Mouse (Mus musculus) A20 (cell line): Measurements from ENCODE around the gene Slc16a12.
A peak's percentile ranks its signal among the peaks of the same experiment; 100 is the strongest.
"Not testable (repeated sequence)": the region's sequence is repeated elsewhere in the genome, so short reads cannot be mapped to it uniquely, and the experiment has no call there.

Experiments used
- DNase-seq: peaks from one replicate; pipeline ENCODE4 v3.0.0-alpha.2; 2011; ENCODE audit warnings: low read depth, low spot score

The Slc16a12 gene

DNA sequence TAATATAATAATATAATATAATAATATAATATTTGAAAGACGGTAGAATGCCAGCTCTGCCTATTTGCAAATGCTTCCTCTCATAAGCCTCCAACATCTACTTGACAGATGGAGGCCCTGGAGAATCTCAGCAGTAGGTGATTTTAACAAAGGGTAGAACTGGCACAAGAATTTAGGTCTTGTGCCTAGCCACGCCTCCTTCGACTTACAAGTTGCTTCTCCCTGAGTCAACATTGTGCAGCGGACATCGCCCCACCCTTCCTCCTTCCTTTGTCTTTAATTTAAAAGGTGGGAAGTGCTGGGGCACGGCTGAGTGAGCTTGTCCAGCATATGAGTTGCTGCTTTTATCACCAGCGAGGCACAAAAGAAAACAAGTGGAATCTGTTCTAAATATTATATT, 73.6 kb downstream of the Slc16a12 start:
- no peak for DNase-seq

DNA sequence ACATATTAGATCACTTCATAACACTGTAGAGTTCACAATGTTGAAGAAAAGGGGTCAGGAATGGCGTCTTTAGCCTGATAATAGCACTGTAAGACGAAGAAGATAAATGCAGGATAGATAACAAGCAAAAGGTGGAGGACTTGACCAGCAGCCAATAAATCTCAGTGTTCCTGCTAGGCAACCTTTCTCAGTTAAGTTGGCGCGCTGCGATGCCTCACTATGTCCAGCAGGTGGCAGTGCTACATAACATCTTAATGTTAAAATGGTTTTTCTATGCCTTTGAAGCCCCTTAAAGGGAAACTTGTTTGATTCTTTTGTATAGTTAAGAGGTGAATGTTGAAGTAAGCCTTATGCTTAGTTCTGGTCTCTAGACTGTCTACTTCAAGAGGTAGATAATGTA, 81.0 kb downstream of the Slc16a12 start:
- peak; percentile 70 for DNase-seq

GRCm38 (mm10) chr19:34662740-34663139, 84.3 kb downstream of the Slc16a12 start:
- no peak for DNase-seq

- peak; percentile 78 for DNase-seq
Observed at GRCm38 (mm10) chr19:34662067-34662507, 85.0 kb downstream of the Slc16a12 start.

DNA sequence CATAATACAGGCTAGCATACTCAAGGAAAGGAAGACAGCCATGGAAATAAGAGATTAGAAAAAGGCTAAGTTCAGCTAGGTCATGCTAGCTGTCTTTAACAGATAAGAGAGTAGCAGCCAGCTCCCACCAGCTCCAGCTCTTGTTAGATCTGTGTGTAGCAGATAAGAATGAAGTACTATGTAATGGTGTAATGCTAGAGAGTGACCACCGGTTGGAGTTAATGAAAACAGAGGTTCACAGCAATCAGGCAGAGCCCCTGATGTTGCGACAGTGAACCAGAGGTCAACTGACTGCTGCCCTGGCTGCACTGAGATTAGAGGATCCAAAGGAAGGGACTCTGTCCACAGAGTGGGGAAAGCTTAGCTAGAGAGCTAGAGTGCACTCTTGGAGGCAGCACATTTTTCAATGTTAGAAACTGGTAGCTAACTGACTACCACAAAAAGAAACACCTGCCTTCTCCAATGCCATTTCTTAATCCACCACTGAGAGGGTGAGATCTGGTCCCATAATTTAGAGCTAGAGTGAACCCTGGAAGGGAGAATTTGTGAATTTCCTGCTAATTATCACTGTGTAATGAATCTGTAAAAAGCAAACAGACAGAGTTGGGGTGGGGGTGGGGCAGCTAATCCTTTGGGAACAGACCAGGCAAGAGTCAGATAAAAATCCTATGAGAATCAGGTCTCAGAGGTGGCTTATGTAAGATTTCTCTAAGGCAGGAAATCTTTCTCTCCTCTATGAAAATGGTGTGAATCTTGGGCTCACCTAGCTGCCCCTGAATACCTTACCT, 90.4 kb downstream of the Slc16a12 start:
- no peak for DNase-seq

- DNase-seq: no peak
Observed at GRCm38 (mm10) chr19:34655227-34655805, 91.8 kb downstream of the Slc16a12 start.

DNA sequence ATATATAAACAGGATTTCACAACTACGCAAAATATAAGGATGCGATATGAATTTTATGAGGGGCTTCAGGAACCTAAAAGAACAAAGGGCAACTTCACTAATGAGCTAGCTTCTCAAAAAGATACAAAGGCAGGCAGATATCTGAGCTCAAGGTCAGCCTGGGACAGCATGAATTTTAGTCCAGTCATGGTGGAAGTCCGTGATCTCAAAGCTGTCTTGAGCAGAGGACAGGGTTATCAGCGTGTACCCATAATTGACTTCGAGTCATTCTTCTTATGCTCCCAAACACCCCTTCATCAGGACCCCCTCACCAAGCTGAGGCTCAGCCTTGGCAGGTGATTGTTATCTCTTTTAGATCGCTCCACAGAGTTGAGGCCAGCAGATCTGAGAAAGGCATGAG, 96.1 kb downstream of the Slc16a12 start:
- DNase-seq: no peak

DNA sequence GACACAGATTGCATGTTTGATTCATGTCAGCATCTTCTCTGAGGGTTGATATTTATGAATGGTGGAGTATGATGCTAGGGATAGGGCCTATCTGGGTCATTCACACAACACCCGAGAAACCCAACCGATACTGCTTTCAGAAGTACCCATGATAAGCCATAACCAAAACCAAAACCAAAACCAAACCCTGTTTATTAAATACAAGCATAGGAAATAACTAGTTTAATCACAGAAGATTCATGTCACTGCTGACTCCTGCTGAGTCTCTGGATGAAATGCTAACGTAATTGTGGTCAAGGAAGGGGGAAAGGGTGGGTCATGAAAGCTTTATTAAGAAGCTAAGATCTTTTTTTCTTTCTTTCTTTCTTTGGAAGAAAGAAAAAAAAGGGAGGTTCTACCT, 96.8 kb downstream of the Slc16a12 start:
- no peak for DNase-seq

- not testable (repeated sequence) for DNase-seq
Observed at GRCm38 (mm10) chr19:34647630-34648029, 99.5 kb downstream of the Slc16a12 start.

GRCm38 (mm10) chr19:34642616-34643015, 104.5 kb downstream of the Slc16a12 start:
- no peak for DNase-seq

DNA sequence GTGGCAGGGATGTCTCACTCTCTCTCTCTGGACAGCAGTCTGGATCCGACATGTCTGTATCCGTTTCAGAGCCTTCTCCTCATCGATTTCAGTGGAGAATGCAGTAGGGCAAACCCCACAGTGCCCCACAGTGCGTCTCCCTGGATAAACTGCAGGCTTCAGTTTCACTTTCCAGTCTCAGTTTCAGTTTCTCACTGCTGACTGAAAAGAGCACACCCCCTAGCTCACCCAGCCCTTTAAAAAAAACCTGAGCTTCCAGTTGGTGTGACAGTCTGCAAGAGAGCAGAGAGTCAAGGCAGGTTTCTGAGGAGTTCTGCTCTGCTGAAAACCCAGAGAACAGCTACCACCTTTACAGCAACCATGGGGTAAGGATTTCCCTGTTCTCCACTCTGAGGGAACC, 106.5 kb downstream of the Slc16a12 start, which contains the start of the genes Ifit1bl2 and Ifit1:
TSS of gene Ifit1bl2 (minus strand) at position 121 of the 400 bp plus-strand sequence.
TSS of gene Ifit1 (plus strand) at position 249 of the 400 bp plus-strand sequence.
- DNase-seq: peak; percentile 55

DNA sequence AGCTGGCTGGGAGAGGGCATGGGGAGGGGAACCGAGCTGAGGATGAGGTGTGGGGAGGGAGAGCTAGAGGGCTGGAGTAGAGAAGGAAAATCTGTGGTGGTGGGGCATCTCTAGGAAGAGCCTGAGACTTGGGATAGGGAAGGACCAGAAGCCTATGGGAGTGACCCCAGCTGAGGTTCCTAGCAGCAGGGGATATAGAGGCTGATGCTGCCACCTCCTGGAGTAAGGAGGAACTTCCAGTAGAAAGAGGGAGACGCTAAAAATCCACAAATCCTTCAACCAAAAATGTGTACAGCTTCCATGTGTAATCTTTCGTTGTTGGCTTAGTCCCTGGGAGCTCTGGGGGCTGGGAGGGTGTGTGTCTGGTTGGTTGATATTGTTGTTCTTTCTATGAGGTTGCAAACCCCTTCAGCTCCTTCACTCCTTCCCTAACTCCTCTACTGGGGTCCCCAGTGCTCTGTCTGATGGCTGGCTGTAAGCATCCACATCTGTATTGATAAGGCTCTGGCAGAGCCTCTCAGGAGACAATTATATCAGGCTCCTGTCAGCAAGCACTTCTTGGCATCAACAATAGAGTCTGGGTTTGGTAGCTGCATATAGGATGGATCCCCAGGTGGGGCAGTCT, 110.0 kb downstream of the Slc16a12 start:
- peak; percentile 52 for DNase-seq

DNA sequence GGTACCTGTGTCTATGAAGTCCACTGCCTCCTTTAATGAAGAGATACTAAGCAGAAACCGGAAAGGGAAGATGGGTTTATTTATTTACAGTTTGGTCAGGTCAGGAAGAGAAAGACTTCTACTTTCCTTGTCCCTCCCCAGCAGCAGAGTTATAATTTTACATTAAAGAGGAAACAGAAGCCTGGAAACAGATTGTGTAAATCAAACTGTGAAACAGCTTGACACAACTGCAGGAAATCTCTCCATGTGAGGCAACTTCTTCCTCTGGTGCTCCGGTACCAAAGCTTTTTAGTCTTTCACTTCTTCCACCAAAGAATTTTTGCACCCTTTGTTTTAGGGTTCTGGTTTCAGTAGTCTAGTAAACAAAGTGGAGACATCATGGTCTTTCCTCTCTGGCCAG, 113.6 kb downstream of the Slc16a12 start:
- DNase-seq: no peak

DNA sequence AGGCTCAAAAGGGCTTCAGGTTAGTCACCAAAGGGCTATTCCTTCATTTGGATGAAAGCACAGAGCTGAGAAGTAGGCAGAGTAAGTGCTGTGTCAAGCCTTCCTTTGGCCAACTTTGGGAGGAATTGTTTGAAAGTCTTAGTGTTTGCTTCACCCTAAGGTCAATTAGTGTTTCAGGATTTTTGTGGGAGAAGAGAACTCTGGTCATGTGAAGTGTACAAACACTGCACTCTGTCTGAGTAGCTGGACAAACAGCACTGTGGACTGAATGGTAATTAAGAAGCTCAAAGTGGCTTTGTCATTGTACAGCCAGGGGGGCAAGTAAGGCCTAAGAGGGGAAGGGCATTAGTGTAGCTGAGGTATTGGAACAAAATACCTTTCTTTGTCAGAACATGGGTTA, 115.6 kb downstream of the Slc16a12 start:
- no peak for DNase-seq

DNA sequence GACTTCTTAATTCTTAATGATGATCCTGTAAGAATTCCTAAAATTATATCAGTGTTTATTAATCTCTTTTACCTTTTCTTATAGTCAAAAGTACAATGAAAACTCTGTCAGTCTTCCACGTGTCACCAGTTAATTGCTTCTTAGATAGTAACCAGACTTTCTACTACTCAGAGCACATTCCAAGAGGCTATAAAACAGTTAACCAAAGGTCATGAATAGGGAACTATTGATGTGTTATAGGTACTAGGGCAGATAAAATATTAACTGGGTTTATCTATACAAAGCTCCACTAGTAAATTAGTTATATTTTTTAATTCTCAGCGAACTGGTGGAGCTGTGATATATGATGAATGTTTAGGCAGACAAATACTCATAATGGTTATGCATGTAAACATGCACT, 119.6 kb downstream of the Slc16a12 start:
- no peak for DNase-seq

GRCm38 (mm10) chr19:34624663-34625062, 122.4 kb downstream of the Slc16a12 start:
- DNase-seq: no peak

- DNase-seq: no peak
Observed at GRCm38 (mm10) chr19:34623781-34624180, 123.3 kb downstream of the Slc16a12 start.

DNA sequence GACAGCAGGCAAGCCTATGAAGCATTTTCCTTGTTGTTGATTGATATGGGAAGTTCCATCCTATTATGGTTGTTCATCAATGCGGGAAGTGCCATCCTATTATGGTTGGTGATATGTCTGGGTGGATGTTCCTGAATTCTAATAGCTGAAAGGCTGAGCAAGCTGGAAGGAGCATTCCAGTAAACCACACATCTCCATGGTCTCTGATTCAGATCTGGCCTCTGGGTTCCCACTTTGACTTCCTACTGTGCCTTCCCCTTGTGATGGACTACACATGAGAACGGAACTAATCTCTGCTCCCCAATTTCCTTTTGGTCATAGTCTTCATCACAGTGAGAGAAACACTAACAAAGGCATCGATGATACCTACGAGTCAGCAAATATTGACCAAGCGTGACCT, 126.2 kb downstream of the Slc16a12 start:
- DNase-seq: no peak
